Mouse (Mus musculus) fat pad, adult 2 months (tissue): ENCODE data around the gene 1700080O16Rik.
A peak's percentile ranks its signal among the peaks of the same experiment; 100 is the strongest.

Source experiments
- DNase-seq: peaks from one replicate; pipeline ENCODE4 v3.0.0-alpha.2; 2011; ENCODE audit warnings: low read depth, low spot score; ENCODE audit errors: extremely low read depth

The 1700080O16Rik gene

GRCm38 (mm10) chrX:51972672-51973071, at the start of gene 1700080O16Rik:
TSS of gene 1700080O16Rik (minus strand) at chrX:51972772.
- no peak for DNase-seq

- DNase-seq: no peak
Observed at GRCm38 (mm10) chrX:52017660-52018059, 45.1 kb upstream of the 1700080O16Rik start.

GRCm38 (mm10) chrX:52000072-52000471, 27.5 kb upstream of the 1700080O16Rik start:
- DNase-seq: peak; percentile 63

GRCm38 (mm10) chrX:51999426-51999825, 26.9 kb upstream of the 1700080O16Rik start:
- DNase-seq: peak; percentile 2

GRCm38 (mm10) chrX:51976361-51976760, 3.8 kb upstream of the 1700080O16Rik start:
- DNase-seq: no peak

GRCm38 (mm10) chrX:51974618-51975017, 2.0 kb upstream of the 1700080O16Rik start:
- no peak for DNase-seq

GRCm38 (mm10) chrX:51948071-51948470, 24.5 kb downstream of the 1700080O16Rik start:
- DNase-seq: peak; percentile 23

- DNase-seq: no peak
Observed at GRCm38 (mm10) chrX:51938076-51938475, 34.5 kb downstream of the 1700080O16Rik start.

GRCm38 (mm10) chrX:51919091-51919490, 53.5 kb downstream of the 1700080O16Rik start:
- DNase-seq: peak; percentile 55
